Mouse (Mus musculus) thymus, adult 2 months (tissue): ENCODE results near the gene Ttc9b. TPM values are rescaled to one million over a fixed set of nuclear protein-coding genes. Genes with fewer than 3 reads are reported as not detected.

Source experiments
- DNase-seq: peaks from one replicate; pipeline ENCODE4 v3.0.0; 2021
- H3K27ac ChIP-seq: fragments of 200-500 bp; 2 replicates; pipeline ENCODE4 v1.5.1; 2012; ENCODE audit warnings: low read length, control low read depth; ENCODE audit not compliant: control insufficient read depth, insufficient read depth
- H3K27me3 ChIP-seq: fragments of 200-500 bp; 2 replicates; pipeline ENCODE4 v1.6.1; 2012; ENCODE audit warnings: mild to moderate bottlenecking, low read length, moderate library complexity, mixed read lengths; ENCODE audit not compliant: control insufficient read depth, insufficient read depth
- H3K36me3 ChIP-seq: fragments of 200-500 bp; 2 replicates; pipeline ENCODE4 v1.6.1; 2012; ENCODE audit warnings: mild to moderate bottlenecking, low read length, moderate library complexity; ENCODE audit not compliant: control insufficient read depth, insufficient read depth
- H3K4me1 ChIP-seq: fragments of 200-500 bp; replicated peaks from 2 replicates; pipeline ENCODE4 v1.6.1; 2012; ENCODE audit warnings: low read length; ENCODE audit not compliant: control insufficient read depth, insufficient read depth
- H3K4me3 ChIP-seq: fragments of 200-500 bp; 2 replicates; pipeline ENCODE4 v1.5.1; 2012; ENCODE audit warnings: mild to moderate bottlenecking, low read length, control low read depth, moderate library complexity; ENCODE audit not compliant: control insufficient read depth, insufficient read depth
- CTCF ChIP-seq: fragments of 200-500 bp; IDR thresholded peaks from 2 replicates; pipeline ENCODE4 v1.5.1; 2012; ENCODE audit warnings: mild to moderate bottlenecking, control low read depth, low read length, moderate library complexity, borderline replicate concordance; ENCODE audit not compliant: control insufficient read depth, poor library complexity, insufficient read depth; ENCODE audit errors: extremely low read depth
- POLR2A ChIP-seq: fragments of 200-500 bp; IDR thresholded peaks from 2 replicates; pipeline ENCODE4 v1.6.1; 2012; ENCODE audit warnings: mild to moderate bottlenecking, low read length, control low read depth, moderate library complexity; ENCODE audit not compliant: control insufficient read depth, poor library complexity, insufficient read depth; ENCODE audit errors: extremely low read depth
- WGBS: fragments of 180-500 bp; shearing (Covaris S2); methylation state at CpG from one replicate; pipeline ENCODE4 v1.1.7; 2018; 5-methylcytosine and 5-hydroxymethylcytosine counted together
- polyA plus RNA-seq: library from polyadenylated mRNA; depleted of rRNA; stranded (reverse); fragments of >200 nt; gene quantifications from 2 replicates; pipeline ENCODE4 v1.2.3, GENCODE M21; 2012

Gene Ttc9b
- polyA plus RNA-seq, 1 experiment, result not detected

GRCm38 (mm10) chr7:27609285-27609684 is 44.4 kb upstream of the Ttc9b start:
- Histone ChIP-seq H3K27me3 (no peaks in the 10 kb centered on the region), H3K4me1 (peaks cover 34% of the 10 kb centered on the region), H3K36me3 (peaks cover 18% of the 10 kb centered on the region), H3K27ac (no peak overlapping the region), H3K4me3 (no peak overlapping the region)
- WGBS, result 77% methylated on average over 4 of the region's 4 CpGs
- TF ChIP-seq CTCF, result no peak
- TF ChIP-seq POLR2A, result no peak
- DNase-seq, result no peak

DNA sequence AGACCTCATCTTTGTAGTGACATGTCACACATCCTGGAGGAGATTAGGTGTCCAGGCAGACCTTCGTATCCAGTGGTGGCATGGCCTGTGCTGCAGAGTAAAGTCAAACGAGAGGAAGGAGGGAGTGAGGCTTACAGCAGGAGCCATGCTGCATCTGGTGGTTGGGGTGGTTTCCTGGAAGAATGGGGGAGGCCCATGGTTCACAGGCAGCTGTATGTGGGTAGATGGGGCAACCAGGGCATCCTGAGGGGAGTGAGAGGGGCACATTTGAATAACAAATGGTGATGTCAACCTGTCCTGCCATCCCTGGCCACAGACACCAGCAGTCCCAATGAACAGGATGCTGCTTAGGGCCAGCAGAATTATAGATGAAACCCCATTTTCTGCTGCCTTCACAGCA is 44.0 kb upstream of the Ttc9b start:
- H3K36me3 ChIP-seq, result peaks cover 18% of the 10 kb centered on the region
- WGBS, result 17% methylated on average over 2 of the region's 2 CpGs

GRCm38 (mm10) chr7:27610370-27610769 is 43.3 kb upstream of the Ttc9b start:
- H3K36me3 ChIP-seq, result peaks cover 18% of the 10 kb centered on the region
- H3K4me1 ChIP-seq, result peaks cover 32% of the 10 kb centered on the region
- no peak for TF ChIP-seq POLR2A
- TF ChIP-seq CTCF, result no peak
- DNase-seq, result no peak
- H3K27me3 ChIP-seq, result no peaks in the 10 kb centered on the region
- WGBS, result 87% methylated on average over 3 of the region's 3 CpGs
- H3K4me3 ChIP-seq, result no peak overlapping the region
- no peak overlapping the region for H3K27ac ChIP-seq

More for the DNA sequence above, 44.0 kb upstream of the Ttc9b start:
- H3K4me3 ChIP-seq, result no peak overlapping the region
- no peaks in the 10 kb centered on the region for H3K27me3 ChIP-seq
- no peak for DNase-seq
- no peak overlapping the region for H3K27ac ChIP-seq
- peaks cover 34% of the 10 kb centered on the region for H3K4me1 ChIP-seq
- no peak for TF ChIP-seq CTCF
- no peak for TF ChIP-seq POLR2A

DNA sequence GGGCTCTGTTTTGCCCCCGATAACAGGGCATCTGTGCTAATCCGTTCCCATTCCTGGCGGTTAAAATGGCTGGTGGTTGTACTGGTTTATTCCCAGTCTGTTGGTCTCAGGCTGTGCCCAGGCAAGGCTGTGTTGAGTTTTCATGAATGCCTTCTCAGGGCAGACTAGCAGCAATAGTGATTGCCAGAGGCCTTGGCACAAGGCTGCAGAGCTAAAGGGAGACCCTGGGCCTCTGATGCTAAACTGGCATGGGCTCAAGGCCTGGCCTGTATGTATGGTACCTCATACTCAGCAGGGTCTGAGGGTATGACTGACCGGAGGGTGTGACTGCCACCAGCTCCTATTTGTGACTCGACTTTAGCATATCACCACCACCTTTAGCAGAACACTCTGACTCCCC is 42.8 kb upstream of the Ttc9b start:
- no peak for DNase-seq
- H3K4me3 ChIP-seq, result no peak overlapping the region
- H3K27me3 ChIP-seq, result no peaks in the 10 kb centered on the region
- 94% methylated on average over 5 of the region's 5 CpGs for WGBS
- no peak overlapping the region for H3K27ac ChIP-seq
- no peak for TF ChIP-seq CTCF
- no peak for TF ChIP-seq POLR2A
- H3K36me3 ChIP-seq, result peaks cover 20% of the 10 kb centered on the region
- H3K4me1 ChIP-seq, result peaks cover 28% of the 10 kb centered on the region

- no peak for DNase-seq
- no peak overlapping the region for H3K27ac ChIP-seq
- H3K4me3 ChIP-seq, result no peak overlapping the region
- 70% methylated on average over 4 of the region's 4 CpGs for WGBS
- no peaks in the 10 kb centered on the region for H3K27me3 ChIP-seq
- TF ChIP-seq CTCF (no peak), POLR2A (no peak)
- peaks cover 41% of the 10 kb centered on the region for H3K36me3 ChIP-seq
- peaks cover 16% of the 10 kb centered on the region for H3K4me1 ChIP-seq
Measured at GRCm38 (mm10) chr7:27612940-27613339, 40.8 kb upstream of the Ttc9b start.

- DNase-seq, result no peak
- WGBS, result 95% methylated on average over 8 of the region's 8 CpGs
- no peaks in the 10 kb centered on the region for H3K27me3 ChIP-seq
- H3K4me1 ChIP-seq, result peaks cover 10% of the 10 kb centered on the region
- H3K27ac ChIP-seq, result no peak overlapping the region
- H3K36me3 ChIP-seq, result peaks cover 45% of the 10 kb centered on the region
- TF ChIP-seq POLR2A, result no peak
- no peak for TF ChIP-seq CTCF
- no peak overlapping the region for H3K4me3 ChIP-seq
Measured at GRCm38 (mm10) chr7:27613751-27614499, 39.8 kb upstream of the Ttc9b start.
